Mouse (Mus musculus) ES-E14 (cell line): ENCODE results near the gene Tnfrsf9. TPM values are rescaled to one million over a fixed set of nuclear protein-coding genes. Genes with fewer than 3 reads are reported as not detected.

Experiments
- DNase-seq: peaks from one replicate; pipeline ENCODE4 v3.0.0-alpha.2; 2013; ENCODE audit warnings: low read depth, low spot score
- H3K27ac ChIP-seq: 2 replicates; pipeline ENCODE4 v1.5.1; 2012; ENCODE audit warnings: low read depth, mild to moderate bottlenecking, low read length, moderate library complexity, mixed read lengths; ENCODE audit not compliant: poor library complexity, insufficient read depth, severe bottlenecking
- H3K36me3 ChIP-seq: 2 replicates; pipeline ENCODE4 v1.6.1; 2012; ENCODE audit warnings: mild to moderate bottlenecking, low read length, moderate library complexity, mixed read lengths; ENCODE audit not compliant: control insufficient read depth, poor library complexity, insufficient read depth, severe bottlenecking
- H3K4me1 ChIP-seq, 2 experiments: fragments of 150-350 bp in 1 of 2; sonication (generic) in 1 of 2; 2 replicates each; pipeline ENCODE4 v1.6.1; 2012; ENCODE audit warnings: low read length in 2 of 2, mild to moderate bottlenecking in 1 of 2, mixed read lengths in 1 of 2; ENCODE audit not compliant: control insufficient read depth in 2 of 2, insufficient read depth in 2 of 2, poor library complexity in 1 of 2
- H3K4me3 ChIP-seq, 2 experiments: fragments of 150-350 bp in 1 of 2; sonication (generic) in 1 of 2; 2 replicates each; pipeline ENCODE4 v1.5.1; 2012; ENCODE audit warnings: low read length in 2 of 2, low read depth in 1 of 2, mild to moderate bottlenecking in 1 of 2, mixed read lengths in 1 of 2; ENCODE audit not compliant: insufficient read depth in 1 of 2, poor library complexity in 1 of 2, severe bottlenecking in 1 of 2
- H3K9ac ChIP-seq: 2 replicates; pipeline ENCODE4 v1.6.1; 2012; ENCODE audit warnings: low read depth, mild to moderate bottlenecking, low read length, mixed read lengths; ENCODE audit not compliant: poor library complexity, insufficient read depth, severe bottlenecking
- H3K9me3 ChIP-seq: fragments of 150-350 bp; sonication (generic); 2 replicates; pipeline ENCODE4 v1.6.1; 2012; ENCODE audit warnings: low read depth, mild to moderate bottlenecking, low read length; ENCODE audit not compliant: control insufficient read depth, insufficient read depth
- CHD2 ChIP-seq: IDR thresholded peaks from 2 replicates; pipeline ENCODE4 v1.6.1; 2014; ENCODE audit warnings: mild to moderate bottlenecking, low read depth, low read length, inconsistent platforms
- HCFC1 ChIP-seq: IDR thresholded peaks from 2 replicates; pipeline ENCODE4 v1.6.1; 2012; ENCODE audit warnings: low read length, inconsistent platforms, borderline replicate concordance; ENCODE audit not compliant: insufficient read depth
- MAFK ChIP-seq: IDR thresholded peaks from 2 replicates; pipeline ENCODE4 v1.6.1; 2014; ENCODE audit warnings: mild to moderate bottlenecking, low read depth, low read length, inconsistent platforms; ENCODE audit not compliant: insufficient read depth
- ZC3H11A ChIP-seq: IDR thresholded peaks from 2 replicates; pipeline ENCODE4 v1.6.1; 2012; ENCODE audit warnings: low read depth, mild to moderate bottlenecking, inconsistent platforms, low read length, borderline replicate concordance
- ZNF384 ChIP-seq: IDR thresholded peaks from 2 replicates; pipeline ENCODE4 v1.6.1; 2012; ENCODE audit warnings: low read depth, low read length, inconsistent platforms
- in situ Hi-C, 2 experiments: fragments of 600-800 bp; cut with MboI; formaldehyde crosslinking; loops; one replicate each; pipeline ENCODE4 v1.15.1; 2025; ENCODE audit warnings: low sequenced_read_pairs in 2 of 2, inconsistent platforms in 1 of 2; ENCODE audit not compliant: unreplicated experiment in 2 of 2
- total RNA-seq: library from RNA; depleted of rRNA; stranded (reverse); fragments of 300-350 nt; gene quantifications from 2 replicates; pipeline ENCODE4 v1.2.3, GENCODE M21; 2012

Gene Tnfrsf9
- total RNA-seq, 1 experiment = 0.27 TPM

GRCm38 (mm10) chr4:150924936-150925335, 10.6 kb downstream of the Tnfrsf9 start:
- H3K9ac ChIP-seq = no peak overlapping the region
- H3K36me3 ChIP-seq = no peaks in the 10 kb centered on the region
- no peak overlapping the region for H3K4me3 ChIP-seq
- no peaks in the 10 kb centered on the region for H3K9me3 ChIP-seq
- TF ChIP-seq HCFC1 (no peak), MAFK (no peak), ZC3H11A (no peak), CHD2 (no peak), ZNF384 (no peak)
- no peak overlapping the region for H3K27ac ChIP-seq
- H3K4me1 ChIP-seq = peaks cover 2 to 3% of the 10 kb centered on the region in 2 experiments; a peak in 2 of 4 replicates
- no peak for DNase-seq
- in situ Hi-C loops = no loop called here

GRCm38 (mm10) chr4:150925923-150926322, 11.6 kb downstream of the Tnfrsf9 start:
- no peaks in the 10 kb centered on the region for H3K9me3 ChIP-seq
- no peak overlapping the region; the same call in 1 of the 2 replicates for H3K9ac ChIP-seq
- peak; percentile 59; the same call in 1 of the 2 replicates for TF ChIP-seq ZNF384
- no peak for TF ChIP-seq MAFK
- no peak overlapping the region for H3K27ac ChIP-seq
- H3K4me1 ChIP-seq = peaks cover 2 to 3% of the 10 kb centered on the region in 2 experiments; a peak in 2 of 4 replicates
- in situ Hi-C loops = no loop called here
- DNase-seq = peak; percentile 87
- no peaks in the 10 kb centered on the region for H3K36me3 ChIP-seq
- H3K4me3 ChIP-seq = no peak overlapping the region

GRCm38 (mm10) chr4:150926924-150927705, 12.8 kb downstream of the Tnfrsf9 start:
- peaks cover 2 to 3% of the 10 kb centered on the region in 2 experiments; a peak in 2 of 4 replicates for H3K4me1 ChIP-seq
- no peak overlapping the region for H3K9ac ChIP-seq
- H3K27ac ChIP-seq = no peak overlapping the region
- TF ChIP-seq MAFK = no peak
- no peak for TF ChIP-seq HCFC1
- no peak for TF ChIP-seq ZNF384
- TF ChIP-seq CHD2 = no peak
- DNase-seq = no peak
- in situ Hi-C loops = no loop called here
- H3K36me3 ChIP-seq = no peaks in the 10 kb centered on the region
- no peak overlapping the region for H3K4me3 ChIP-seq
- H3K9me3 ChIP-seq = no peaks in the 10 kb centered on the region

- no peak for DNase-seq
- Histone ChIP-seq H3K9me3 (no peaks in the 10 kb centered on the region), H3K4me1 (peaks cover 2 to 3% of the 10 kb centered on the region in 2 experiments; a peak in 2 of 4 replicates), H3K27ac (no peak overlapping the region), H3K9ac (no peak overlapping the region), H3K4me3 (no peak overlapping the region), H3K36me3 (no peaks in the 10 kb centered on the region)
- TF ChIP-seq ZNF384 = no peak
- no peak for TF ChIP-seq MAFK
- in situ Hi-C loops = no loop called here
Measured at GRCm38 (mm10) chr4:150927789-150928188, 13.4 kb downstream of the Tnfrsf9 start.

GRCm38 (mm10) chr4:150933503-150933902, 19.1 kb downstream of the Tnfrsf9 start:
- Histone ChIP-seq H3K9ac (no peak overlapping the region), H3K4me1 (no peaks in the 10 kb centered on the region; a peak in 1 of 4 replicates), H3K27ac (no peak overlapping the region), H3K4me3 (no peak overlapping the region), H3K36me3 (no peaks in the 10 kb centered on the region), H3K9me3 (no peaks in the 10 kb centered on the region)
- no peak for DNase-seq
- in situ Hi-C loops = no loop called here
- no peak for TF ChIP-seq CHD2
- no peak for TF ChIP-seq HCFC1
- no peak for TF ChIP-seq ZNF384
